Mouse (Mus musculus) thymus, postnatal 25 days (tissue): ENCODE results near the gene Hectd4.

Source experiments
- DNase-seq: peaks from one replicate; pipeline ENCODE4 v3.0.0; 2022

The Hectd4 gene

GRCm38 (mm10) chr5:121366449-121367225 lies 146.6 kb downstream of the Hectd4 start:
- DNase-seq = no peak

DNA sequence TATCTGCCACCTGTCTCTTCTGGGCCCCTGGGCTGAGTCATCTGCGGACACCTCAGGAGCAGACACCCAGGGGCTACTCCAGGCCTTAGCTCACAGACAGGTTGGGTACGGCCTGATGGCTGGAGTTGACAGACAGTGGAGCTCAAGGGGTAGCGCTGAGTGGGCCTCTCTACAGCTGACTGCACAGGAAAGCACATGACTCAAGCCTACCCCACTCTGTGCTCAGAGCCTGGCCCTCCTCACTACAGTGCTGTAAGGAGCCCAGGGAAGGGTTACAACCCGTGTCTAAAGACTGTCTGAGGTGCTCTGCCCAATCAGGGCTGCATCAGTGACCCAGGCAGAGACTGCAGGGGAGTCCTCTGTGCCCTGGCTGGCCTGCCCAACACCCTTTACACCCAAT lies 147.2 kb downstream of the Hectd4 start:
- no peak for DNase-seq

- no peak for DNase-seq
Observed at GRCm38 (mm10) chr5:121371712-121372111, 151.7 kb downstream of the Hectd4 start.

DNA sequence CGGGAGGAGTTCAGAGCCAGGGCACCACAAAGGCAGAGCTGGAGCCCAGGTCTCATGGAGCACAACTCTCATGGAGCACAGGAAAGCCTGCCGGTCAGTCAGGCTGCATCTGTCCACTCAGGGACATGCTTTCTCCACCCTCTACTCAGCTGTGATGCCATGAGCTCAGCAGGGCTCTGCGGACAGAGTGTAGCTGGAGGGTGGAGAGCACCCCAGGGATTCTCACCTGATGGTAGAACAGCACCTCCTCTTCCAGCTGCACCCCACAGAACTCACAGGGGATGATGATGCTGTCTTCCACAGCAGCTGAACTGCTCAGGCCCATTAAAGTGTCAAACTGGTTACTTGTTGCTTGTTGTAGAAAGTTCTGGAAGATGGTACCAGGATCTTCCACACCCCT lies 154.8 kb downstream of the Hectd4 start:
- no peak for DNase-seq

- peak; percentile 23 for DNase-seq
Observed at GRCm38 (mm10) chr5:121376972-121377371, 157.0 kb downstream of the Hectd4 start.

DNA sequence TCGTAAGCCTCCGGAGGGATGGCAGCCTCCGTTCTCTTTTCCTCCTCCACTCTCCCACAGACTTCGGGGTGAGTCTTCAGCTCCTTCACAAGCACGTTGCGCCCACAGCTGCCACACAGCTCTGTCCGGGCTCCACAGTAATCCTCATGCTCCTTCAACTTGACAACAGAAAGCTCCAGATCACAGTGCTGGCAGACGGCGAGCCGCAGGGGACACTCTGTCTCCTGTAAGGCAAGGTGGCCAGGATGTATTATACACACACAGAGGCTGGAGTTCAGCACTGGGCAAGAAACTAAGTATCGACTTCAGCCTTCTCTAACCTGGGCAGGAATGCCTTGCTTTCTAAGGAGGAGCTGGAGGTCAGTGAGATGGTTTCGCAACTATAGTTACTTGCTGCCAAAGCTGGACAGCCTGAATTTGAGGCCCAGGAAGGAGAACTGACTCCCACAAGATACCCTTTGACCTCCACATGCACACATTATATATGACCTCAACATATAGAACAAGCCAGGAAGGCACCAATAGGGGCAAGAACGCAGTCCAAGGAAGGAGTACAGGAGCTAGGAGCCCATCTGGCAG lies 158.7 kb downstream of the Hectd4 start:
- DNase-seq = no peak

DNA sequence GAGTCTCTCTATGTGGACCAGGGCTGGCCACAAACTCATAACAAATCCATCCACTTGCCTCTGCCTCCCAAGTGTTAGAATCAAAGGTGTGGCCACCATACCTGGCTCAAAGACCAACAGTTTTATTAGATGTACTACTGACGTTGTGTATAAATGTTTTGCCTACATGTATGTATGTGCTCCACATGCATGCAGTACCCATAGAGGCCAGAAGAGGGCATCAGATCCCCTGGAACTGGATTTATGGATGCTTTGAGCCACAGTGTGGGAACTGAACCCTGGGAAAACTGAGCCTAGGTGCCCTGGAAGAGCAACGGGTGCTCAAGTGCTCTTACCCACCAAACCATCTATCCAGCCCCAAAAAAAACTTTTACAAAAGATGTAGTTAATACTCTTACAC lies 160.7 kb downstream of the Hectd4 start:
- DNase-seq = no peak

DNA sequence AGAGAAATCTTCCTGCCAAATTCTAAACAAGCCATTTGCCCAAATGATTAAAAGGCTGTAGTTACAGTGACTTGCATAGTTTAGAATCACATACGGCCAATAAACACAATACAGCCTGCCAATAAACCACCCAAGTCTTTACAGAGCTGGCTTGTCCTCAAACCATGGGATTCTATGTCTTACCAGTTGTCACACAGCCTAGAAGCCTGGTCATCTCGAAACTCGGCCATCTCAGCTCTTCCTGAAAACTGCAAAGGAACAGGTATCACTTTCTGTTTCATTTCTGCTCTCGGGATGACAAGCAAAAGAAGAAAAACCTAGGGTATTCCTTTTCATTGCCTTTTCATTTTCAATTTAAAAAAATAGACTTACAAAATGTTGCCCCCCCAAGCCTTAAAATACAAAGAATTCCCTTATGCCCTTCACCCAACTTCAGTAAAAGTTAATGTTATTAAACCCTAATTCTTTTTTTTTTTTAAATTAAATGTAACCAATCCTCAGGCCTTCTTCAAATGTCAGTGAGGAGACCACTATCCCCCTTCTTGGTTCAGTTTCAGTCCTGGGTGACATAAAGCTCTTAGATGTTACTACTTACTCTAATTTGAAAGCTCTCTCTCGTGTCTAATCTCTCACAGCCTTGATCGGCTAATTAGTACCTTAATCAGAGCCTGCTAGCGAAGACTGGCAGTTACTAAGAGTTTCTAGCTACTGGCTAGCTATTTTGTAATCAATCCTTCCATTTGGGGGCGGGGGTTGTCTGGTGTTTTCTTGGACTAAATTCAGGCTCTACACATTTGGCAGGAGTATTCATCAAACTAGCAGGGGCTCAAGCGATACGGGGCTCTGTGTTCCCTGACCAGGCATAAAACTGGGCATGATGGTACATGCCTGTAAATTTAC lies 164.1 kb downstream of the Hectd4 start:
- DNase-seq = no peak

- no peak for DNase-seq
Observed at GRCm38 (mm10) chr5:121384757-121385460, 164.9 kb downstream of the Hectd4 start.

GRCm38 (mm10) chr5:121385461-121386119 lies 165.6 kb downstream of the Hectd4 start, which contains the start of gene Trafd1:
Gene Trafd1, minus strand, starts transcription at chr5:121385632.
- DNase-seq = peak; percentile 89

GRCm38 (mm10) chr5:121386120-121386909 lies 166.3 kb downstream of the Hectd4 start:
- DNase-seq = no peak

DNA sequence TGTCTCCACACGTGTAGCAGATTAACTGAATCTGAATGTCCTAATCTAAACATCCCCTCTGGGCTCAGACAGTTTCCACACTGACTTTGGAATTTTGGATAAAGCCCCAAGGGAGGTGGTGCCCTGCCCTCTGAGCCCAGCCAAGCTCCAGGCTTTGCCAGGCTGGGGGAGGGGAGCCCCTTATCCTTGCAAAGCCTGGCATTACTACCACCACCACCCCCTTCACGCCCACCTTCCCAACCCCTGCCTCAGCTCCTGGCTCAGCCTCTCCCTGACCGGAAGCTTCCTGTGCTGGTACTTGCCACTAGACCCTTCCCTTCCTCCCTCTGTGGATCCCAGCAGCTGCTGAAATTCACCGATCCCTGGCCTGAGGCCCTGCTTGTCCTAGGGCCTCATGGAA lies 167.1 kb downstream of the Hectd4 start:
- no peak for DNase-seq

GRCm38 (mm10) chr5:121389106-121389505 lies 169.1 kb downstream of the Hectd4 start:
- DNase-seq = no peak

- DNase-seq = no peak
Observed at GRCm38 (mm10) chr5:121389691-121390090, 169.7 kb downstream of the Hectd4 start.

GRCm38 (mm10) chr5:121392667-121393380 lies 172.8 kb downstream of the Hectd4 start:
- peak; percentile 23 for DNase-seq

GRCm38 (mm10) chr5:121393402-121393801 lies 173.4 kb downstream of the Hectd4 start:
- no peak for DNase-seq

- DNase-seq = no peak
Observed at GRCm38 (mm10) chr5:121395621-121396020, 175.6 kb downstream of the Hectd4 start.

DNA sequence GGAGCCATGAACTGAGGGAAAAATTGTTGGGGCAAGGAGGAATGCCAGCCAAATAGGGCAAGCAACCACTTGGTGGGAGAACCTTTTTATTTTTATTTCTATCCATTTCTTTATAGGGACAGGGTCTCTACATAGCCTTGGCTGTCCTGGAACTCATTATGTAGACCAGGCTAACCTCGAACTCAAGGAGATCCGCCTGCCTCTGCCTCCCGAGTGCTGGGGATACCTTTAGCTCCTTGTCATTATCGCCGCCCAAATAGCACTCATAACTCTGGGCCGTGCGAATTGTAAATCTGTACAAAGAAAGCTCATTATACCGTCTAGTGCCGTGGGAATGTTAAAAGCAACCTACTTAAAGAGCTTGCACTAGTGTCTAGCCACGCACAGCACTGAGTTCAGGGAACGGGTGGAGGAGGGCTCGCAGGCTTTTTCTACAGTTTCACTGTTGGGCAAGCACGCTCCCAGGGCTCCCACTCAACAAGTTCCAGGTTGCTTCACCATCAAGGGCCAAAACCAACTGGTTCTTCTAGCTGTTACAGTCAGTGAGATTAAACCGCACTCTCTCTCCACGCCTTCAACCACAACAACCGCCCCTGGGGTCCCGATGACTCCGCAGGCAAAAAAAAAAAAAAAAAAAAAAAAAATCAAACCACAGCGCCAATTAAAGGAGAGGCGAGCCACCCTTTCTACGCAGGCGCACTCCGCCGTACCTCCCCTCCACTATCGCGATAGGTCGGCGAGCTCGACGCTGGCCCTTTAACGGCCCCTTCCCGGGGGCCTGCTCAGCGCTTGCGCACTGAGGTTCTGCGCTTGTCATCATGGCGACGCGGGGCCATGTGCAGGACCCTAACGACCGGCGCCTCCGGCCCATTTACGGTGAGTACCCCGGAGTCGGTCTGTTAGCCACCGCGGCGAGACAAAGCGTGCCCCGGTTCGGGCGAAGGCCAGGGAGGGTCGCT lies 177.4 kb downstream of the Hectd4 start, which contains the start of gene Naa25:
TSS of gene Naa25 (plus strand) at position 750 of the 959 bp plus-strand sequence.
- peak; percentile 95 for DNase-seq
